Mouse (Mus musculus) lung, postnatal 0 days (tissue): ENCODE measurements at regions not wholly inside any gene's neighbourhood (a gene's known extent, or its start where the extent isn't known, plus 50 kb on each side); places are given as distances from the start of the nearest gene placed in this dataset.
A peak's percentile ranks its signal among the peaks of the same experiment; 100 is the strongest.

Experiments
- ATAC-seq: fragments of 200-750 bp; cut with Nextera tagmentation; 2 replicates; pipeline ENCODE4 v1.8.0; 2017; ENCODE audit warnings: moderate library complexity
- DNase-seq: peaks from one replicate; pipeline ENCODE4 v3.0.0-alpha.2; 2016; ENCODE audit warnings: low spot score
- H3K27ac ChIP-seq: fragments of 300-500 bp; sonication (generic); 2 replicates; pipeline ENCODE4 v1.5.1; 2014; ENCODE audit warnings: antibody characterized with exemption, mild to moderate bottlenecking, low read length, mixed read lengths
- H3K27me3 ChIP-seq: fragments of 300-500 bp; sonication (generic); replicated peaks from 2 replicates; pipeline ENCODE4 v1.6.1; 2014; ENCODE audit warnings: low read length, mixed read lengths; ENCODE audit not compliant: insufficient read depth
- H3K36me3 ChIP-seq: fragments of 300-500 bp; sonication (generic); 2 replicates; pipeline ENCODE4 v1.6.1; 2014; ENCODE audit warnings: low read length, mixed read lengths; ENCODE audit not compliant: insufficient read depth
- H3K4me1 ChIP-seq: fragments of 300-500 bp; sonication (generic); 2 replicates; pipeline ENCODE4 v1.6.1; 2014; ENCODE audit warnings: antibody characterized with exemption, low read depth, low read length, mixed read lengths; ENCODE audit not compliant: insufficient read depth
- H3K4me2 ChIP-seq: fragments of 300-500 bp; sonication (generic); replicated peaks from 2 replicates; pipeline ENCODE4 v1.6.1; 2014; ENCODE audit warnings: low read depth, mild to moderate bottlenecking, low read length, moderate library complexity, mixed read lengths
- H3K4me3 ChIP-seq: fragments of 300-500 bp; sonication (generic); 2 replicates; pipeline ENCODE4 v1.5.1; 2014; ENCODE audit warnings: low read depth, low read length
- H3K9ac ChIP-seq: fragments of 300-500 bp; sonication (generic); replicated peaks from 2 replicates; pipeline ENCODE4 v1.6.1; 2014; ENCODE audit warnings: low read depth, mild to moderate bottlenecking
- H3K9me3 ChIP-seq: fragments of 300-500 bp; sonication (generic); 2 replicates; pipeline ENCODE4 v1.6.1; 2016; ENCODE audit warnings: low read length, mixed read lengths
- CTCF ChIP-seq: IDR thresholded peaks from 2 replicates; pipeline ENCODE4 v1.5.1; 2016; ENCODE audit warnings: antibody characterized with exemption, mild to moderate bottlenecking
- EP300 ChIP-seq: IDR thresholded peaks from 2 replicates; pipeline ENCODE4 v1.6.1; 2016; ENCODE audit warnings: antibody characterized with exemption, mild to moderate bottlenecking, control low read depth
- WGBS: fragments of 180-500 bp; shearing (Covaris S2); extraction: QIAGEN DNeasy Blood & Tissue Kit; methylation state at CpG from one replicate; pipeline ENCODE4 v1.1.7; 2014; 5-methylcytosine and 5-hydroxymethylcytosine counted together

- H3K9ac ChIP-seq: no peak overlapping the region
- 65% methylated on average over 5 of the region's 5 CpGs for WGBS
- no peak for ATAC-seq
- no peaks in the 10 kb centered on the region for H3K36me3 ChIP-seq
- TF ChIP-seq CTCF (no peak), EP300 (no peak)
- no peak overlapping the region for H3K4me2 ChIP-seq
- no peak overlapping the region for H3K4me3 ChIP-seq
- H3K27me3 ChIP-seq: no peaks in the 10 kb centered on the region
- H3K9me3 ChIP-seq: no peaks in the 10 kb centered on the region
- DNase-seq: no peak
- H3K4me1 ChIP-seq: no peaks in the 10 kb centered on the region
- H3K27ac ChIP-seq: no peak overlapping the region
Observed at GRCm38 (mm10) chr5:103320341-103320740, 104.7 kb upstream of the Ptpn13 start.

- 50% methylated on average over 9 of the region's 9 CpGs for WGBS
Observed at GRCm38 (mm10) chr5:103309806-103310525, 98.8 kb upstream of the Mapk10 start.

GRCm38 (mm10) chr5:103305716-103306447, 94.7 kb upstream of the Mapk10 start:
- peak; percentile 29 for DNase-seq

More at GRCm38 (mm10) chr5:103309806-103310525, 98.8 kb upstream of the Mapk10 start:
- ATAC-seq (no peak), DNase-seq (no peak)
- TF ChIP-seq CTCF (no peak), EP300 (no peak)
- no peak overlapping the region for H3K4me3 ChIP-seq
- H3K36me3 ChIP-seq: no peaks in the 10 kb centered on the region
- H3K4me2 ChIP-seq: no peak overlapping the region
- no peaks in the 10 kb centered on the region for H3K27me3 ChIP-seq
- H3K4me1 ChIP-seq: no peaks in the 10 kb centered on the region
- no peaks in the 10 kb centered on the region for H3K9me3 ChIP-seq
- H3K27ac ChIP-seq: no peak overlapping the region
- H3K9ac ChIP-seq: no peak overlapping the region

GRCm38 (mm10) chr5:103304975-103305374, 93.8 kb upstream of the Mapk10 start:
- no peaks in the 10 kb centered on the region for H3K36me3 ChIP-seq
- no peak overlapping the region for H3K27ac ChIP-seq
- no peak overlapping the region for H3K4me2 ChIP-seq
- H3K27me3 ChIP-seq: no peaks in the 10 kb centered on the region
- 94% methylated on average over 1 of the region's 1 CpGs for WGBS
- ATAC-seq (no peak), DNase-seq (no peak)
- H3K4me3 ChIP-seq: no peak overlapping the region
- H3K4me1 ChIP-seq: no peaks in the 10 kb centered on the region
- no peak overlapping the region for H3K9ac ChIP-seq
- H3K9me3 ChIP-seq: no peaks in the 10 kb centered on the region
- TF ChIP-seq CTCF: no peak
- TF ChIP-seq EP300: no peak

More at GRCm38 (mm10) chr5:103305716-103306447, 94.7 kb upstream of the Mapk10 start:
- no peak overlapping the region for H3K4me2 ChIP-seq
- H3K27me3 ChIP-seq: no peaks in the 10 kb centered on the region
- H3K9ac ChIP-seq: no peak overlapping the region
- no peak overlapping the region for H3K4me3 ChIP-seq
- no peaks in the 10 kb centered on the region for H3K4me1 ChIP-seq
- ATAC-seq: peak; percentile 50; the same call in 1 of the 2 replicates
- TF ChIP-seq EP300: no peak
- no peak for TF ChIP-seq CTCF
- H3K9me3 ChIP-seq: no peaks in the 10 kb centered on the region
- WGBS: 61% methylated on average over 11 of the region's 11 CpGs
- no peaks in the 10 kb centered on the region for H3K36me3 ChIP-seq
- H3K27ac ChIP-seq: no peak overlapping the region

- no peaks in the 10 kb centered on the region for H3K9me3 ChIP-seq
- H3K4me3 ChIP-seq: no peak overlapping the region
- no peak for TF ChIP-seq EP300
- no peak for TF ChIP-seq CTCF
- H3K9ac ChIP-seq: no peak overlapping the region
- H3K4me1 ChIP-seq: no peaks in the 10 kb centered on the region
- H3K27me3 ChIP-seq: no peaks in the 10 kb centered on the region
- no peaks in the 10 kb centered on the region for H3K36me3 ChIP-seq
- no peak overlapping the region for H3K4me2 ChIP-seq
- ATAC-seq (no peak), DNase-seq (no peak)
- WGBS: 90% methylated on average over 10 of the region's 10 CpGs
- H3K27ac ChIP-seq: no peak overlapping the region
Observed at GRCm38 (mm10) chr5:103302744-103303143, 91.6 kb upstream of the Mapk10 start.

- WGBS: 25% methylated on average over 3 of the region's 3 CpGs
- H3K27me3 ChIP-seq: no peaks in the 10 kb centered on the region
- no peak for ATAC-seq
- H3K9ac ChIP-seq: no peak overlapping the region
- no peak for TF ChIP-seq CTCF
- TF ChIP-seq EP300: no peak
- H3K27ac ChIP-seq: no peak overlapping the region
- H3K4me2 ChIP-seq: no peak overlapping the region
- no peaks in the 10 kb centered on the region for H3K36me3 ChIP-seq
- H3K9me3 ChIP-seq: no peaks in the 10 kb centered on the region
- H3K4me3 ChIP-seq: no peak overlapping the region
- no peaks in the 10 kb centered on the region for H3K4me1 ChIP-seq
- no peak for DNase-seq
Observed at GRCm38 (mm10) chr5:103301303-103301702, 90.2 kb upstream of the Mapk10 start.
